Mouse (Mus musculus): ENCODE measurements at regions not wholly inside any gene's neighbourhood (a gene's known extent, or its start where the extent isn't known, plus 50 kb on each side); places are given as distances from the start of the nearest gene placed in this dataset.

DNA sequence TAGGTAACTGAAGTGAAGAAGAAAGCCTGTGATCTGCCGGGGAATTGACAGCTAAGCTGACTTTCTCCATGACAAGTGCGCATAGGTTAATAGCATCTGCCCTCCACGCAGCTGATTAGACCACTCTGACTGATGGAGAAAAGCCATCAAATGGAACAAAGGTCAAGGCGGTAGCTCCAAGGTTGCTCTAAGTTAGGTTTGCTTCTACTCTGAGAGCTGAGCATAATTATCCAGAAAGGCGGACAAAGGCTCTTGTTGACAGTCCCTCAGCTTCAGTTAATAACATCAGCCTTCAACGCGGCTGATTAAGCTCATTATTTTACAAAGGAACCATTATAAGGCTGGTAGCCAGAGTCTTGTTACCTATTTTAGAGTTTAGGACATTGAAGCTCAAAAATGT is 54.0 kb upstream of the Enpep start:
- no peak for ATAC-seq (replicated peaks; ENCODE audit: low read depth, poor library complexity, severe bottlenecking)

GRCm38 (mm10) chr3:129390506-129390905 is 58.0 kb upstream of the Enpep start:
- no peak for ATAC-seq (replicated peaks; ENCODE audit: low read depth, poor library complexity, severe bottlenecking)

- ATAC-seq (replicated peaks; ENCODE audit: low read depth, poor library complexity, severe bottlenecking): no peak
Measured at GRCm38 (mm10) chr3:129391888-129392813, 59.6 kb upstream of the Enpep start.

DNA sequence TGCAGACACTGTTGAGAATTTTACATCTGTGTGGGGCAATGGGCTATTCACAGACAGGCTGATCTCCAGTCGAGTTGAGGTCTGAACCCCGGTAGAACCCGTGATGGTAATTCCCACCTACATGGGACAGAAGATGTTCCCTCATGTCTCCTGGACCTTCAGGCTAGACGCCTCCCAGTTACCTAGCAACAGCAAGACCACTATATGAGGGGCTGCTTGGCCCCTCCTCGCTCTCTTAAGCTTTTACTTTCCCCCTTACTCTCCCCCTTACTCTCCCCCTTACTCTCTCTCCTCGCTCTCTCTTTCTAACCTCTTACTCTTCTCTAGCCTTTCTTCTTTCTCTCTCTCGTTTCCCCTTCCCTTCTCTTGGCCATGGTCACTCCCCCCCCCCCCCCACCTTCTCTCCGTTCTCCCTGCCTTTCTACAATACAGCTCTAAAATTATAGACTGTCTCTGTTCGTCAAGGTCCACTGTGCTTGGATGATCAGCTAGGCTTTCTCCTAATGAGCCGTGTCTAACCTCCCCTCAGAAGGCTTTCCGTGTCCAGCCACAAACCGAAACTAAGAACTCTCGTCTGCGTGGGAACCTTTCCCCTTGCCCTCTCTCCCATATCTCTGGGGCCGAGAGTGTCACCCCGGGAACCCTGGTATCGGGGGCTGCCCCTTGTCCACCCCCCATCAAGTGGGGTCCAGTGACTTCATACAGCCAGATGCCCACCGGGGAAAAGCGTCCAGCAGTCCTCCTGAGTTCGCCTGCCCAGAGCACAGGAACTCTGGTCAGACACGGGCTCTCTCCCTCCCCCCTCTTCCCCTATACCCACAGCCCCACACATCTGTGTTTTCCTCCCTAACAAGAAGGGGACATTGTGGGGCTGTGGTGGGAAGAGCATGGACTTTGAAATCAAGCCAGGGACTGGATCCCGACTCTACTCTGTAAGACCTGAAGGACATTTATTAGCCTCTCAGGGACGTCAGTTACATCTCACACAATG is 60.6 kb upstream of the Enpep start:
- no peak for ATAC-seq (replicated peaks; ENCODE audit: low read depth, poor library complexity, severe bottlenecking)

DNA sequence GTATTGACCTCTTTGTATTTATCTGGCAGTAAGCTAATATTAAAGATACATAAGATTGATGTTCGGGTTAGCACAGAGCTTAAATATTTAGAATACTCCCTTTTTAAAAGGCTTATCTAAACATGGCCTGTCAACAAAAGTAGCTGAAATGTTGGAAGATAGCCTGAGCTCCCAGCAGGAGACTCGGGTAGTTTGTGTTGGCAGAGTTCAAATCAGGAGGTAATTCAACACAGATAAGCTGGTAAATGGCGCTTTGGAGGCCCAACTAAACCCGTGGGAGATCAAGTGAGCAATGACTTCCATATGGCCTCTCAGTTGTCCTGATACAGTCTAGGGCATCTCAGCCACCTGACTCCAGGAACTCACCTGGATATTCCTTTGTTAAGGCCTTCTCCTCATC is 65.0 kb upstream of the Enpep start:
- ATAC-seq (replicated peaks; ENCODE audit: low read depth, poor library complexity, severe bottlenecking): no peak

DNA sequence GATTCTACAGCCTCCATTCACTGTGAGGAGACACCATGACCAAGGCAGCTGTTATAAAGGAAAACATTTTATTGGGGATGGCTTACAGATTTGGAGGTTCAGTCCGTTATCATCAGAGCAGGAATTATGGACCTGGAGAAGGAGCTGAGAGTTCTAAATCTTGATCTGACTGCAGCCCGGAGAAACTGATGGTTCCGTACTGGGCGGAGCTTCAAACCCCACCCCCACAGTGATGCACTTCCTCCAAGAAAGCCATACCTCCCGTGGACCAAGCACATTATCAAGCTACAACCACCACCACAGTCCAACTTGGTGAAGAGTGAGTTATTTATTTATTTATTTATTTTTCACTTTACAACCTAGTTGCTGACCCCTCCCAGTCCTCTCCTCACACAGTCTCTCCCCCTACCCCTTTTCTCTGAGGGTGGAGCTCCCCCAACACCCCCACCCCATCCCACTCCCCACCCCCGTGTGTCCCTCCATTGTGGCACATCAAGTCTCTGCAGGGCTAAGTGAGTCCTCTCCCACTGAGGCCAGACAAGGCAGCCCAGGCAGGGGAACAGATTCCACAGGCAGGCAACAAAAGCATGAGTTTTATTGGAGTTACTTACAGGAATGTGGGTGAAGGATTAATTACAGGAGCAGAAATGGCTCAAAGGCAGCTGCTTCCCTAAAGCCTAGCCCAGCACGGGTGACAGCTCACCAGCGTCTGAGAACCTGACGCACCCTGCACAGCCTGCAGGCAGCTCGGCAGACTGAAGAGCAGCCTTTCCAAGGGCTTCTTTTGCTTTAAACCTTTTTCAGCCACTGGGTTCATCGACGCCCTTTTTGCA is 67.8 kb upstream of the Enpep start:
- no peak for ATAC-seq (replicated peaks; ENCODE audit: low read depth, poor library complexity, severe bottlenecking)

DNA sequence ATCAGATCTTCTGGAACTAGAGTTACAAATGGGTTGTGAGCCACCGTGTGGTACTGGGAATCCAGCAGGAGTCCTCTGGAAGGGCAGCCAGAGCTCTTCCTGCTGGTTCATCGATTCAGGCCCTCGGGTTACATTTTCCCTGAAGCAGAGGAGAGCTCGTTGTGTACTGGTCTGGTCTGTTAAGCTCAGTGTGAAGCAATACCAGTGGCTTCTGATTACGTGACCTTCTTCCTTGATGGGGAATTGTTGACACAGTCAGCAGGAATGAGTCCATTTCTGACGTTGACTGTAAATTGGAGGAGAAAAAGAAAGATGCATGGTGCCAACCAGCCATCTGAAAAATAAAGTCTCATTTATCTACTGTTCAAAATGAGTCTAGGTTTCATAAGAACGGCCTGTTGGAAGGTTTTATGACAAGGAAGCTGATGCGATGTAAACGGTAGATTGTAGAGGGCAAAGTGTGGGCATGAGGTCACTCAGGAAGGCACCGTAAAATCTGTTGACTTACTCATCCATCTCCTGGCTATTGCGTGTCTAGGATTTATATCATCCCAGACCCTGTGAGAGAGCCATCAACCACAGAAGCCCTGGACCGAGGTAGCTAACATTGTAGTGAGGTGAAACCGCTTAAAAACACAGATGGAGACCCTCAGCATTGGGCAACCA is 79.0 kb upstream of the Enpep start:
- ATAC-seq (replicated peaks; ENCODE audit: low read depth, poor library complexity, severe bottlenecking): no peak

DNA sequence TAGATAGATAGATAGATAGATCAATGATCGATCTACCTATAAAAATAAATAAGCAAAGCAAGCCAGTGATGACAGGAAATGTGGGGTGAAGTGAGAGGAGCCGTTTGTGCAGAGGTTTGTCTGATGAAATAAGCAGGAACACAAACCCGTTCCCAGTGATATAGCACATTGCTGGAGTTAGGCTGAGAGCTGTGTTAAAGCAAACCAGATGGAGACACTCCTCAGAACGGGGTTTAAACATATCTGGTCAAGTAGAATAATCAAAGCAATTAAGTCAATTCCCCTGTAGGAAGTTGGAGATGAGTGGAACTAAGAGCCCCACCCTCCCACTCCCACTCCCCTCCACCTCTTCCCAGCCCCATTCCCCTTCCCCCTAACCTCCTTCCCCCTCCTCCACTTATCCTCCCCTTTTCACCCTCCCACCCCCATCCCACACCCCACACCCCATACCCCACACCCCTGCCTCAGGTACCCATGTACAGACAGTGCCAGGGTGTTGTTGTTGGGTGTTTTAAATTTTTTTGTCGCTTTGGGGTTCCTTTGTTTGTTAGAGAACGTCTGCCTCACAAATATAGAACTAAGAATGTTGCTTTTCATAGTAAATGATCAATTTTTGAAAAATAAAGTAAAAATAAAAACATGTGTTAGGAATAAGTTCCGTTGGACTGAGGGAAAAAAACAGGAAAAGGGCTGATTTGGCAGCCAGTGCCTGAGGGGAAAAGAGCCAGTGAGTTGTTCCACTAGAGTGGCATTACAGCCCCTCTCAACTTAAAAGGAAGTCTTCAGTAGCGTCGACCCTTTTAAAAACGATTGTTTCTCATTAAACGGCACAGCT is 79.8 kb upstream of the Enpep start:
- ATAC-seq (replicated peaks; ENCODE audit: low read depth, poor library complexity, severe bottlenecking): no peak

GRCm38 (mm10) chr3:129412961-129413246 is 80.4 kb upstream of the Enpep start:
- no peak for ATAC-seq (replicated peaks; ENCODE audit: low read depth, poor library complexity, severe bottlenecking)

GRCm38 (mm10) chr3:129415656-129416055 is 83.1 kb upstream of the Enpep start:
- no peak for ATAC-seq (replicated peaks; ENCODE audit: low read depth, poor library complexity, severe bottlenecking)

GRCm38 (mm10) chr3:129416337-129416736 is 83.8 kb upstream of the Enpep start:
- ATAC-seq (replicated peaks; ENCODE audit: low read depth, poor library complexity, severe bottlenecking): no peak

GRCm38 (mm10) chr3:129421620-129422239 is 89.2 kb upstream of the Enpep start:
- peak; percentile 92 for ATAC-seq (replicated peaks; ENCODE audit: low read depth, poor library complexity, severe bottlenecking)

- no peak for ATAC-seq (replicated peaks; ENCODE audit: low read depth, poor library complexity, severe bottlenecking)
Measured at GRCm38 (mm10) chr3:129428750-129429149, 96.2 kb upstream of the Enpep start.

DNA sequence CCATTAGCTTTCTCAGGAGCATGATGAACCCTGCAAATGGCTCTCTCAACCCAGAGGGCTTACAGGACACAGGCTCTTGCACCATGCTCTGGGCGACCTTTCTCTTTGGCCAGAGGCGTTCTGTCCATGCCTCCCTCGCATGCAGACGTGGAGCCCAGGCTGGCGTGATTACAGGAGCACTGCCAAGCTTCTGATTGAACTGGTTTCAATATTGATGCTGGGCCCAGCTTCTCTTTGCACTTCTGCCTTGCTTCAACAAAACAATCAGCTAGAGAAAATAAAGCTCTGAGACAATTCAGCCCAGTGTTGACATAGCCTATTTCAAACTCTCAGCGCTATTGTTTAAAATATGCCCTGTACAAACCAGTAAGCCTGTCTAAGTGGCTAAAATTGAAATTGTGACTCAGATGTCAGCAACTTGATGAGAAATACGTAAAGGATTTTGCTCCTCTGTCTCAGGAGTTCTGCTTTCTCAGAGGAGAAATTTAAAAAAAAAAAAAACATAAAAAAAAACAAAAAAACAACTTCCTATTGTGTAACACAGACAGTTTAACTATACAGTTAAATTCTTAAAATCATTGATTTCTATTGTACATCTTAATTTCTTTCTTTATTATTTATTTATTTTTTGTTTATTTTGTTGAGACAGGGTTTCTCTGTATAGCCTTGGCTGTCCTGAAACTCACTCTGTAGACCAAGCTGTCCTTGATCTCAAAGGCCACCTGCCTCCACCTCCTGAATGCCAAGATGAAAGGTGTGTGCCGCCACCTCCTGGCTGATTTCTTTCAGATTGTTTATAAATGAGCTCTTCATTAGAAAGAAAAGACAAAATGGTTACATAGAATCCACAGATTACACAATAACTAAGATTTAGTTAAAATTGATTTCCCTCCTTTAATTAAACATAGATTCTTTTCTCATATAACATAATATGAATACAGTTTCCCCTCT is 96.9 kb upstream of the Enpep start:
- no peak for ATAC-seq (replicated peaks; ENCODE audit: low read depth, poor library complexity, severe bottlenecking)

- ATAC-seq (replicated peaks; ENCODE audit: low read depth, poor library complexity, severe bottlenecking): 0 out of 2 replicates have a peak, but pooled peaks have one; percentile 25
Measured at GRCm38 (mm10) chr3:129434056-129434455, 98.1 kb upstream of the Elovl6 start.

GRCm38 (mm10) chr3:129437687-129438086 is 94.5 kb upstream of the Elovl6 start:
- ATAC-seq (replicated peaks; ENCODE audit: low read depth, poor library complexity, severe bottlenecking): no peak

DNA sequence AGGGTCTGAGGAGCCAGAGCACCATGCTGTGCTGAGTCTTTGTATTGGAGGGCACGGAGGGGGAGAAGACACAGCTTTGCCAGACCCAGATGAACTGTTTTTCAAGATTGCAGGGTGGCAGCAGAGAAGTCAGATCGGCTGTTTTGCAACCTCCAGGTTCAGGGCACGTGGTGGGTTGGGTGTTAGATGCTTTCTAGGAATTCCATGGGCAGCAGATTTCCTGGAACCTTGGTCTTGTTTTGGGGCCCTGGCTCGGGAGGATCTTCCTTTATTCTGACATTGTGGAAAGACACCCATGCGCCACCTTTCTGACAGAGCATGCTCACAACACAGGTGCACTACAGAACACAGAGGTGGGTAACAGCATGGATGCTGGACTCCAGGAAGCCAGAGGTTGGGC is 89.4 kb upstream of the Elovl6 start:
- no peak for ATAC-seq (replicated peaks; ENCODE audit: low read depth, poor library complexity, severe bottlenecking)

Measured in common myeloid progenitor, adult 5-6 weeks (primary cell).